Mouse (Mus musculus) heart, adult 2 months (tissue): ENCODE measurements around the gene Smpd2. TPM values are rescaled to one million over a fixed set of nuclear protein-coding genes. Genes with fewer than 3 reads are reported as not detected.
"Not testable (repeated sequence)": the region's sequence is repeated elsewhere in the genome, so short reads cannot be mapped to it uniquely, and the experiment has no call there.

ENCODE experiments used
- DNase-seq, 2 experiments: peaks; one replicate each; pipeline ENCODE4 v3.0.0; 2021
- H3K27ac ChIP-seq: fragments of 200-600 bp; 2 replicates; pipeline ENCODE4 v1.8.1; 2022
- H3K27me3 ChIP-seq: fragments of 200-500 bp; 2 replicates; pipeline ENCODE4 v1.6.1; 2012; ENCODE audit warnings: mild to moderate bottlenecking, low read length, inconsistent platforms, mixed read lengths; ENCODE audit not compliant: control insufficient read depth, insufficient read depth
- H3K36me3 ChIP-seq: fragments of 200-500 bp; 2 replicates; pipeline ENCODE4 v1.6.1; 2012; ENCODE audit warnings: low read length, inconsistent platforms; ENCODE audit not compliant: control insufficient read depth, insufficient read depth
- H3K4me1 ChIP-seq: fragments of 200-500 bp; 2 replicates; pipeline ENCODE4 v1.6.1; 2011; ENCODE audit warnings: low read length; ENCODE audit not compliant: control insufficient read depth, insufficient read depth
- H3K4me3 ChIP-seq: fragments of 200-600 bp; 2 replicates; pipeline ENCODE4 v1.8.1; 2022
- H3K79me2 ChIP-seq: fragments of 200-500 bp; replicated peaks from 2 replicates; pipeline ENCODE4 v1.6.1; 2012; ENCODE audit warnings: mild to moderate bottlenecking, inconsistent platforms, low read length, moderate library complexity, mixed read lengths; ENCODE audit not compliant: control insufficient read depth, insufficient read depth
- H3K9ac ChIP-seq: fragments of 200-500 bp; 2 replicates; pipeline ENCODE4 v1.6.1; 2012; ENCODE audit warnings: low read depth, mild to moderate bottlenecking, control low read depth, inconsistent platforms, low read length, mixed read lengths
- CTCF ChIP-seq: fragments of 200-600 bp; IDR thresholded peaks from 2 replicates; pipeline ENCODE4 v1.8.1; 2022; ENCODE audit warnings: antibody characterized with exemption, mild to moderate bottlenecking, moderate library complexity
- EP300 ChIP-seq: fragments of 200-500 bp; IDR thresholded peaks from 2 replicates; pipeline ENCODE4 v1.6.1; 2011; ENCODE audit warnings: low read depth, low read length, control low read depth; ENCODE audit not compliant: insufficient read depth
- POLR2A ChIP-seq: fragments of 200-500 bp; IDR thresholded peaks from 2 replicates; pipeline ENCODE4 v1.6.1; 2011; ENCODE audit warnings: mild to moderate bottlenecking, low read depth, low read length, control low read depth; ENCODE audit not compliant: insufficient read depth
- WGBS: fragments of 180-500 bp; shearing (Covaris S2); methylation state at CpG from one replicate; pipeline ENCODE4 v1.1.7; 2018; 5-methylcytosine and 5-hydroxymethylcytosine counted together
- intact Hi-C: fragments of 180-260 bp; cut with DNase I; formaldehyde crosslinking; loops from one replicate; pipeline ENCODE4 v1.15.1; 2025
- polyA plus RNA-seq: library from polyadenylated mRNA; depleted of rRNA; stranded (reverse); fragments of >200 nt; gene quantifications from 2 replicates; pipeline ENCODE4 v1.2.3, GENCODE M21; 2012
- total RNA-seq, 2 experiments: library from RNA; stranded (reverse); gene quantifications; 2 replicates each; pipeline ENCODE4 v1.2.3; 2021

The Smpd2 gene
- total and polyA plus RNA-seq, 3 experiments = 31.8 to 60.8 (median 36.2) TPM

- H3K9ac ChIP-seq = peak within 1 kb of the TSS; percentile 98
- H3K79me2 ChIP-seq = 0 out of 2 replicates have a peak, but pooled peaks cover 2% of the 10 kb centered on the region
- intact Hi-C loops = loop anchor here (1.0 to 5.0 kb wide), 3 partner anchors 163 to 778 kb away; partner anchors contain the start of genes Ak9 and Fig4
- peaks cover 5% of the 10 kb centered on the region for H3K4me1 ChIP-seq
- peak within 1 kb of the TSS; percentile 100 for H3K27ac ChIP-seq
- no peaks in the 10 kb centered on the region for H3K27me3 ChIP-seq
- under 1% methylated on average over 55 of the region's 69 CpGs for WGBS
- H3K4me3 ChIP-seq = peak within 1 kb of the TSS; percentile 90
- H3K36me3 ChIP-seq = peaks cover 20% of the 10 kb centered on the region
- TF ChIP-seq POLR2A = peak; percentile 95
- peak; percentile 77; the same call in 1 of the 2 replicates for TF ChIP-seq EP300
- no peak for TF ChIP-seq CTCF
- peak; percentile 93 to 94 for DNase-seq
Measured at GRCm38 (mm10) chr10:41518981-41519618, 28.9 kb upstream of the Smpd2 start, which contains the start of gene Cd164. Cd164 (plus strand) TSS chr10:41519414.

GRCm38 (mm10) chr10:41518508-41518980, 28.4 kb upstream of the Smpd2 start:
- Histone ChIP-seq H3K79me2 (0 out of 2 replicates have a peak, but pooled peaks cover 2% of the 10 kb centered on the region), H3K27ac (peak overlapping the region; percentile 100), H3K9ac (peak overlapping the region; percentile 67), H3K36me3 (peaks cover 16% of the 10 kb centered on the region), H3K4me1 (peaks cover 5% of the 10 kb centered on the region), H3K4me3 (peak overlapping the region; percentile 90), H3K27me3 (no peaks in the 10 kb centered on the region)
- intact Hi-C loops = loop anchor here (1.0 to 5.0 kb wide), 3 partner anchors 164 to 779 kb away; partner anchors contain the start of genes Ak9 and Fig4
- DNase-seq = peak in 1 of 2 experiments; percentile 90
- 0 out of 2 replicates have a peak, but pooled peaks have one; percentile 48 for TF ChIP-seq EP300
- TF ChIP-seq CTCF = peak; percentile 76
- no peak for TF ChIP-seq POLR2A
- WGBS = under 1% methylated on average over 23 of the region's 23 CpGs

GRCm38 (mm10) chr10:41514921-41515320, 24.8 kb upstream of the Smpd2 start:
- TF ChIP-seq POLR2A (no peak), EP300 (no peak), CTCF (no peak)
- Histone ChIP-seq H3K9ac (no peak overlapping the region), H3K36me3 (no peaks in the 10 kb centered on the region), H3K4me3 (no peak overlapping the region), H3K27me3 (no peaks in the 10 kb centered on the region), H3K4me1 (no peaks in the 10 kb centered on the region), H3K79me2 (no peaks in the 10 kb centered on the region), H3K27ac (no peak overlapping the region)
- no peak for DNase-seq
- intact Hi-C loops = loop anchor here (5.0 kb wide), 2 partner anchors 213 to 782 kb away; partner anchors contain the start of genes Ak9 and Fig4

- TF ChIP-seq EP300 = no peak
- WGBS = 62% methylated on average over 4 of the region's 4 CpGs
- Histone ChIP-seq H3K27ac (no peak overlapping the region), H3K27me3 (no peaks in the 10 kb centered on the region), H3K79me2 (no peaks in the 10 kb centered on the region), H3K36me3 (no peaks in the 10 kb centered on the region), H3K4me3 (no peak overlapping the region), H3K9ac (no peak overlapping the region), H3K4me1 (no peaks in the 10 kb centered on the region)
- intact Hi-C loops = no loop called here
- DNase-seq = peak in 1 of 2 experiments; percentile 26
Measured at GRCm38 (mm10) chr10:41514301-41514700, 24.1 kb upstream of the Smpd2 start.

- intact Hi-C loops = loop anchor here (2.0 to 10.0 kb wide), 3 partner anchors 74 to 507 kb away; no protein-coding TSS in a partner anchor
- DNase-seq = peak in 1 of 2 experiments; percentile 34
- TF ChIP-seq EP300 (no peak), CTCF (peak; percentile 69), POLR2A (no peak)
- Histone ChIP-seq H3K4me1 (no peaks in the 10 kb centered on the region), H3K27me3 (no peaks in the 10 kb centered on the region), H3K27ac (no peak overlapping the region), H3K36me3 (no peaks in the 10 kb centered on the region), H3K79me2 (no peaks in the 10 kb centered on the region), H3K9ac (no peak overlapping the region), H3K4me3 (no peak overlapping the region)
- 31% methylated on average over 2 of the region's 2 CpGs for WGBS
Measured at GRCm38 (mm10) chr10:41509160-41509559, 19.0 kb upstream of the Smpd2 start.

- WGBS = 1% methylated on average over 3 of the region's 3 CpGs
- H3K9ac ChIP-seq, H3K36me3 ChIP-seq, H3K27ac ChIP-seq, H3K79me2 ChIP-seq, H3K4me1 ChIP-seq, H3K4me3 ChIP-seq, H3K27me3 ChIP-seq: not testable (repeated sequence)
- intact Hi-C loops = loop anchor here (5.0 to 10.0 kb wide), 2 partner anchors 71 to 503 kb away; no protein-coding TSS in a partner anchor
- DNase-seq = peak; percentile 48 to 67
- peak; percentile 78; the same call in 1 of the 2 replicates for TF ChIP-seq EP300
- peak; percentile 87 for TF ChIP-seq CTCF
Measured at GRCm38 (mm10) chr10:41505446-41505845, 15.3 kb upstream of the Smpd2 start.
